Mouse (Mus musculus) hindbrain, embryonic 11.5 days (tissue): ENCODE data around the gene Letmd1. TPM values are rescaled to one million over a fixed set of nuclear protein-coding genes. Genes with fewer than 3 reads are reported as not detected.
"Not testable (repeated sequence)": the region's sequence is repeated elsewhere in the genome, so short reads cannot be mapped to it uniquely, and the experiment has no call there.

Experiments used
- ATAC-seq: fragments of 200-750 bp; cut with Nextera tagmentation; 2 replicates; pipeline ENCODE4 v1.8.0; 2017; ENCODE audit warnings: mild to moderate bottlenecking, moderate TSS enrichment, moderate library complexity; ENCODE audit not compliant: low FRiP score
- DNase-seq: peaks from one replicate; pipeline ENCODE4 v3.0.0-alpha.2; 2015; ENCODE audit warnings: low spot score
- H3K27ac ChIP-seq: fragments of 300-500 bp; sonication (generic); 2 replicates; pipeline ENCODE4 v1.5.1; 2014; ENCODE audit warnings: mild to moderate bottlenecking, low read depth, low read length
- H3K27me3 ChIP-seq: fragments of 300-500 bp; sonication (generic); 2 replicates; pipeline ENCODE4 v1.6.1; 2014; ENCODE audit warnings: mild to moderate bottlenecking, low read length, moderate library complexity, mixed read lengths; ENCODE audit not compliant: control insufficient read depth, insufficient read depth
- H3K36me3 ChIP-seq: fragments of 300-500 bp; sonication (generic); 2 replicates; pipeline ENCODE4 v1.6.1; 2014; ENCODE audit warnings: mild to moderate bottlenecking, low read length, moderate library complexity, mixed read lengths; ENCODE audit not compliant: control insufficient read depth, insufficient read depth
- H3K4me1 ChIP-seq: fragments of 300-500 bp; sonication (generic); replicated peaks from 2 replicates; pipeline ENCODE4 v1.6.1; 2014; ENCODE audit warnings: low read length, mixed read lengths; ENCODE audit not compliant: control insufficient read depth, insufficient read depth
- H3K4me2 ChIP-seq: fragments of 300-500 bp; sonication (generic); replicated peaks from 2 replicates; pipeline ENCODE4 v1.6.1; 2014; ENCODE audit warnings: mild to moderate bottlenecking, low read depth, low read length
- H3K4me3 ChIP-seq: fragments of 300-500 bp; sonication (generic); 2 replicates; pipeline ENCODE4 v1.5.1; 2014; ENCODE audit warnings: low read depth, low read length
- H3K9ac ChIP-seq: fragments of 300-500 bp; sonication (generic); 2 replicates; pipeline ENCODE4 v1.6.1; 2014; ENCODE audit warnings: low read depth, low read length
- H3K9me3 ChIP-seq: fragments of 300-500 bp; sonication (generic); 2 replicates; pipeline ENCODE4 v1.6.1; 2016; ENCODE audit warnings: low read length; ENCODE audit not compliant: control insufficient read depth
- WGBS: fragments of 180-500 bp; shearing (Covaris S2); extraction: QIAGEN DNeasy Blood & Tissue Kit; methylation state at CpG from one replicate; pipeline ENCODE4 v1.1.7; 2014; 5-methylcytosine and 5-hydroxymethylcytosine counted together
- polyA plus RNA-seq: library from polyadenylated mRNA; unstranded; fragments of >200 nt; fragmentation: Nextera tagmentation; extraction: Ambion mirVana; gene quantifications from 2 replicates; pipeline ENCODE4 v1.2.1, GENCODE M21; 2014

Gene Letmd1
- polyA plus RNA-seq, 1 experiment from 2014 or later: 48.6 TPM

GRCm38 (mm10) chr15:100478925-100479324, 10.1 kb downstream of the Letmd1 start:
- Histone ChIP-seq H3K36me3 (peaks cover 15% of the 10 kb centered on the region), H3K9me3 (no peaks in the 10 kb centered on the region), H3K27ac (no peak overlapping the region), H3K9ac (no peak overlapping the region), H3K4me1 (no peaks in the 10 kb centered on the region), H3K27me3 (no peaks in the 10 kb centered on the region), H3K4me2 (no peak overlapping the region), H3K4me3 (no peak overlapping the region)
- ATAC-seq (no peak), DNase-seq (no peak)
- WGBS: 89% methylated on average over 4 of the region's 4 CpGs

GRCm38 (mm10) chr15:100485576-100485975, 16.8 kb downstream of the Letmd1 start:
- no peak overlapping the region for H3K4me3 ChIP-seq
- 86% methylated on average over 3 of the region's 3 CpGs for WGBS
- peaks cover 14% of the 10 kb centered on the region; the same call in 1 of the 2 replicates for H3K36me3 ChIP-seq
- no peaks in the 10 kb centered on the region for H3K27me3 ChIP-seq
- no peaks in the 10 kb centered on the region for H3K9me3 ChIP-seq
- DNase-seq (no peak), ATAC-seq (no peak)
- peaks cover 3% of the 10 kb centered on the region; the same call in 1 of the 2 replicates for H3K4me1 ChIP-seq
- H3K9ac ChIP-seq: no peak overlapping the region
- no peak overlapping the region for H3K4me2 ChIP-seq
- no peak overlapping the region for H3K27ac ChIP-seq

GRCm38 (mm10) chr15:100486450-100486849, 17.6 kb downstream of the Letmd1 start:
- H3K4me1 ChIP-seq: peaks cover 5% of the 10 kb centered on the region; the same call in 1 of the 2 replicates
- 18% methylated on average over 7 of the region's 7 CpGs for WGBS
- H3K27me3 ChIP-seq: no peaks in the 10 kb centered on the region
- ATAC-seq: no peak
- H3K4me2 ChIP-seq: no peak overlapping the region
- H3K4me3 ChIP-seq: no peak overlapping the region
- H3K9me3 ChIP-seq: no peaks in the 10 kb centered on the region
- H3K27ac ChIP-seq: no peak overlapping the region
- peak; percentile 44 for DNase-seq
- H3K36me3 ChIP-seq: peaks cover 14% of the 10 kb centered on the region; the same call in 1 of the 2 replicates
- no peak overlapping the region for H3K9ac ChIP-seq

GRCm38 (mm10) chr15:100487050-100487449, 18.2 kb downstream of the Letmd1 start:
- H3K4me3 ChIP-seq: no peak overlapping the region
- H3K36me3 ChIP-seq: peaks cover 14% of the 10 kb centered on the region; the same call in 1 of the 2 replicates
- 90% methylated on average over 2 of the region's 2 CpGs for WGBS
- H3K4me1 ChIP-seq: peaks cover 5% of the 10 kb centered on the region; the same call in 1 of the 2 replicates
- no peak overlapping the region for H3K4me2 ChIP-seq
- DNase-seq (no peak), ATAC-seq (no peak)
- no peaks in the 10 kb centered on the region for H3K27me3 ChIP-seq
- H3K9ac ChIP-seq: no peak overlapping the region
- H3K9me3 ChIP-seq: no peaks in the 10 kb centered on the region
- no peak overlapping the region for H3K27ac ChIP-seq

GRCm38 (mm10) chr15:100488297-100488696, 19.5 kb downstream of the Letmd1 start:
- not testable (repeated sequence) for H3K27ac ChIP-seq, H3K4me3 ChIP-seq, H3K27me3 ChIP-seq, ATAC-seq, DNase-seq, H3K9ac ChIP-seq, H3K4me2 ChIP-seq, H3K9me3 ChIP-seq, H3K4me1 ChIP-seq
- WGBS: 90% methylated on average over 1 of the region's 1 CpGs
- peaks cover 12% of the 10 kb centered on the region; the same call in 1 of the 2 replicates for H3K36me3 ChIP-seq

- Histone ChIP-seq H3K4me3 (no peak overlapping the region), H3K9me3 (no peaks in the 10 kb centered on the region), H3K4me1 (peaks cover 15% of the 10 kb centered on the region), H3K9ac (no peak overlapping the region), H3K27me3 (no peaks in the 10 kb centered on the region), H3K4me2 (no peak overlapping the region), H3K27ac (no peak overlapping the region), H3K36me3 (peaks cover 11% of the 10 kb centered on the region; the same call in 1 of the 2 replicates)
- WGBS: 80% methylated on average over 15 of the region's 15 CpGs
- DNase-seq (no peak), ATAC-seq (no peak)
Measured at GRCm38 (mm10) chr15:100489263-100489662, 20.4 kb downstream of the Letmd1 start.

GRCm38 (mm10) chr15:100491966-100492365, 23.1 kb downstream of the Letmd1 start:
- 85% methylated on average over 9 of the region's 9 CpGs for WGBS
- H3K27ac ChIP-seq: no peak overlapping the region
- no peak overlapping the region for H3K4me2 ChIP-seq
- no peak for DNase-seq
- no peak overlapping the region for H3K9ac ChIP-seq
- H3K36me3 ChIP-seq: peaks cover 2% of the 10 kb centered on the region; the same call in 1 of the 2 replicates
- no peaks in the 10 kb centered on the region for H3K9me3 ChIP-seq
- peaks cover 12% of the 10 kb centered on the region for H3K4me1 ChIP-seq
- ATAC-seq: no peak
- H3K4me3 ChIP-seq: no peak overlapping the region
- no peaks in the 10 kb centered on the region for H3K27me3 ChIP-seq

GRCm38 (mm10) chr15:100494647-100495046, 25.8 kb downstream of the Letmd1 start:
- Histone ChIP-seq H3K9me3 (no peaks in the 10 kb centered on the region), H3K27ac (peak overlapping the region; percentile 96), H3K27me3 (no peaks in the 10 kb centered on the region), H3K36me3 (no peaks in the 10 kb centered on the region), H3K4me3 (peak overlapping the region; percentile 76), H3K9ac (peak overlapping the region; percentile 95), H3K4me2 (peak overlapping the region; percentile 89), H3K4me1 (peaks cover 12% of the 10 kb centered on the region)
- WGBS: 0% methylated on average over 24 of the region's 29 CpGs
- ATAC-seq (peak; percentile 86), DNase-seq (peak; percentile 79)

- ATAC-seq: peak; percentile 98
- H3K27me3 ChIP-seq: no peaks in the 10 kb centered on the region
- H3K4me1 ChIP-seq: peaks cover 12% of the 10 kb centered on the region
- DNase-seq: peak; percentile 96
- peak within 1 kb of the TSS; percentile 76 for H3K4me3 ChIP-seq
- peak within 1 kb of the TSS; percentile 89 for H3K4me2 ChIP-seq
- WGBS: under 1% methylated on average over 40 of the region's 40 CpGs
- peak within 1 kb of the TSS; percentile 95 for H3K9ac ChIP-seq
- H3K36me3 ChIP-seq: no peaks in the 10 kb centered on the region
- no peaks in the 10 kb centered on the region for H3K9me3 ChIP-seq
- H3K27ac ChIP-seq: peak within 1 kb of the TSS; percentile 96
Measured at GRCm38 (mm10) chr15:100495102-100495501, 26.3 kb downstream of the Letmd1 start, which contains the start of gene Csrnp2. Gene Csrnp2, minus strand, starts transcription at chr15:100495488.
